Mouse (Mus musculus): ENCODE data around the gene Thsd7b.

- TF ChIP-seq CTCF (IDR thresholded peaks at IDR 0.05; ENCODE audit: control insufficient read depth, insufficient read depth, insufficient read length) (no peak), MYOD1 (IDR thresholded peaks at IDR 0.05; ENCODE audit: control insufficient read depth, insufficient read length, low read depth) (no peak), USF1 (IDR thresholded peaks at IDR 0.05; ENCODE audit: low read depth) (no peak), CEBPB (IDR thresholded peaks at IDR 0.05; ENCODE audit: low read depth) (no peak)
These were observed 289.6 kb downstream of the Thsd7b start for GRCm38 (mm10) chr1:129562707-129563106.

Measured in C2C12 (cell line).